Mouse (Mus musculus): ENCODE results near the gene Lmo3.

Lmo3 gene

DNA sequence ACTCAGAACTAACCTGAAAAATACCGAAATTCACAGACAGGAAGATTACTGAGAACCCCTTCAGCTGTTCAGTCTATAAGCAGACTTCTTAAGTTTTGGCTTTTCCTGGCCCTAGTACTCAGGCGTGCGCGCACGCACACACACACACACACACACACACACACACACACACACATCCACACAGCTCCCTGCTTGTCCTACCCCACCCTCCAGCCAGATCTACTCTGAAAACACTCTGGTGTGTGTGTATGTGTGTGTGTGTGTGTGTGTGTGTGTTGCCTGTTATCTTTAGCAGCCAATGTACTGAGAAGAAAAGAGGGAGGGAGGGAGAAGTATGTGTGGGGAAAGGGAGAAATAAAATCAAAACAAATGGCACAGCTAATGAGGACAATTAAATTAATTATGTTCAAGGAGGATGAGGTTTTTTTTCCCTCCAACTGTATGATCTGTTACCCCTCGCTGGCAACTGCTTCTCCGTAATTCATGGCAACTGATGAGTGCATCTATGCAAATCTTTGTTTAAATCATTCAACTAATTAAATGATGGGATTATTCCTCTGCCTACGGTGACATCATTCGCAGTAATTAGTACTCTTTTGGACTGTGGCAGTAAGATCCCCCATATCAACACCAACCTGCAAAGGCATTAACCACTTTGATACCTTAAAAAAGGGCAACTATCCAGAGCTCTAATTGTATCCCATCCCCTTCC, 157.1 kb downstream of the Lmo3 start:
- no peak for ATAC-seq (ENCODE audit: insufficient number of reproducible peaks, low FRiP score, low TSS enrichment)

DNA sequence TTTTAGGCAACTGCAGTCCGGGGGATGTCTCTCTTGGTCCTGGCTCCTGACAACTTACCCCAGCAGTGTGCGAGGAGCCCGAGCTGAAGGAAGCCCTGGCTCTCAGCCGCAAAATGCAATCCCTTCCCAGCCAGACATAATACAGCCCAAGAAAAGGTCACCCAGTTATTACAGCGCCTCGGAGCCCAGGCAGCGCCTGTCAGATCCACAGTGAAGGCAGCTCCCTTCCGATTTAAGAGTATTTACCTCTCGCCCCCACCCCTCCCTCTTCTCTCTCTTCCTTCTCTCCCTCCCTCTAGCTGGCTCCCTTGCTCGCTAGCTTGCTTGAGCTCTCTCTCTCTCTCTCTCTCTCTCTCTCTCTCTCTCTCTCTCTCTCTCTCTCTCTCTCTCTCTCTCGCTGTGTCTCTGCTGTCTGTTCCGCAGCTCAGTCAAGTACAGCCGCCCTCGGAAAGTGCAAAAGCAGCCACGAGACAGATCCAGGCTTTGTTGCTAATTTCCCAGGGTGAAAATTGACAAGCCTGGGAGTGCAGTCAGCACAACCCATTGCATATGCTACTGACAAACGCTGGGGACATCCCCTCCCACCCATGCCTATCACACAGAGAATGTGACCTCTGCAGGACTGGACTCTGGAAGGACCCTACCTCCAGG, 159.0 kb downstream of the Lmo3 start:
- no peak for ATAC-seq (ENCODE audit: insufficient number of reproducible peaks, low FRiP score, low TSS enrichment)

DNA sequence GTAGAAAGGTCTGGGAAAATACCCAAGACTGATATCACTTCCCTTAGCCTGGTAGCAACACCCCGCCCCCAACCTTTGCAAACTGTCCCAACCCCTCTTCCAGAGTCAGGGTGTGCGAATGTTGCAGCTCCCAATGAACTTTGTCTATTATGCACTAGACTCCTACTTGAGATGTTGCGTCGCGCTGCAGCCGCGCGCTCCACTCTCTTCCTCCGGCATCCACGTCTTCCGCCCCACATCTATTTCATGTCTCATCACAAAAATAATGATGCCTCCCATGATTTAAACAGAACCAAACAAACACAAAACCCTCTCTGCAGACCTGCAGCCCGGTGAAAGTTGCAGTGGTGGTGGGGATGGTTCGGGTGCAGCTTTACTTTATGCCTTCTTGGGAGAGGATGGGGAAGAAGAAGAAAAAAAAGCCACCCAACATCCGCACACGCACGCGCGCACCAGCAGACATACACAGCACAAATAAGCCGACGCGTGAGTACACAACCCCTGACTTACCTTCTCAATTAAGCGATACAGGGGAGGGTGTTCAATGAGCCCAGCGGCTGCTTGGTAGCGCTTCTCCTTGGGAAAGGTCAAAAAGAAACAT, 159.7 kb downstream of the Lmo3 start:
- no peak for ATAC-seq (ENCODE audit: insufficient number of reproducible peaks, low FRiP score, low TSS enrichment)

DNA sequence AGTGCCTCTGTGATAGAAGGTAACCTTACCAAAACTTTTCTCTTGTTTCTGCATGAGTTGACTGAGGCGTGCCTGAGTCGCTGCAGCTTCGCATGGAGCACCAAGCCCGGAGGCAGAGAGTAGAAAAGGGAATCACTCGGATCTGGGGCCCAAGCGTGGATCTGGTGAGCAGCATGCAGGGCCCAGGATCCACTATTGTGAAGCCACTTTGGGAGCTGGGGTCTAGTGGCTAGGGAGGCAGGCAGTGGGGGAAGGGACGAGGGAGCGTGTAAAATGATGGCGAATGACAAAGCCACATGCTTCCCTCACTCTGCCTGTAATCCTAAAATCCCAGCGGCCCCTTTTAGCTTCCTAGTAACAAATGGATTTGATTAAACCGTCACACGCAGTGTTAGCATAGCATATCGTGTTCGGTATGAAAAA, 160.6 kb downstream of the Lmo3 start:
- ATAC-seq (ENCODE audit: insufficient number of reproducible peaks, low FRiP score, low TSS enrichment), result no peak

DNA sequence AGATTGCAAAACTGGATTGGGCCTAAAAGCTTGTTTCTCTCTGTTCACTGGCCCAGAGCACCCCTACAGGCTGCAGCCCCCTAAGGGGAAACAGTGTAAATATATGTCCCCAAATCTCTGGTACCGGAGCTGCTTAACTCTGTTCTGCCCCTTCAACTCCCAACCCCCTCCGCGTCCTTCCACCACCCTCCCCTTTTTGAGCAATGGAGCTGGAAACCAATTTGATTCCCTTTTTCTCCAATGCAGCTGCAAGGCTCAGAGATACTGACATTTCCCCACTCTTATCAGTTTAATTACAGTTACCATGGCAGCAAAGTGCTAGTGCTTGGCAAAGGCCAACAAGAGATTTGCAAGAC, 161.3 kb downstream of the Lmo3 start:
- ATAC-seq (ENCODE audit: insufficient number of reproducible peaks, low FRiP score, low TSS enrichment), result no peak

DNA sequence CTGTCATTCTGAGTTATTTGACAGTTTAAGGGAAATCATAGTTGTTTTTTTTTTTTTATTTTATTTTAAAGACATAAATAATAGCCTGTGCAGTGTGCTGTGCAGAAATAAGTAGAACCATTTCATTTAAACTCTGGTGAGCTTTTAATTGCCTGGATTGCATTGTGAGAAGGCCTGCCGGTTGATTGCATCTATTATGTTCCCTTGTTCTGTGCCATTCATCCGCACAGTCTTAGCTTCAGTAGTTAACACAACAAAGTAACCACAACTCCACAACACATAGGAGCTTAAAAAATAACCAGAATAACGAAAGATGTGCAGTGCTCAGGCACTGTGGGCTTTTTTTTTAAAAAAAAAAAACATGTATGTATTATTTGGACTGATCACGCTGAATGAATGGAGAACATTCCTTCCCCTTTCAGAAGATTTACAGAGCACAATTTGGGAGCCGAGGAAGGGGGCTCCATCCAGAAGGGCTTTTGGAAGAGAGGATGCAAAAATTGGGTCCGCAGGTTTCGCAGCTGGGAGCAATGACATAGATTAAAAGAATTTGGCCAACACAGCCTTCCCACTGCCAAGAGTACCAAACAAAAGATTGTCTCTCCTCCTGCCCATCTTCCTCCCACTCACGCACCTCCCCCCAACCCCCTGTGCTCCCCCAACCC, 161.8 kb downstream of the Lmo3 start:
- ATAC-seq (ENCODE audit: insufficient number of reproducible peaks, low FRiP score, low TSS enrichment), result no peak

DNA sequence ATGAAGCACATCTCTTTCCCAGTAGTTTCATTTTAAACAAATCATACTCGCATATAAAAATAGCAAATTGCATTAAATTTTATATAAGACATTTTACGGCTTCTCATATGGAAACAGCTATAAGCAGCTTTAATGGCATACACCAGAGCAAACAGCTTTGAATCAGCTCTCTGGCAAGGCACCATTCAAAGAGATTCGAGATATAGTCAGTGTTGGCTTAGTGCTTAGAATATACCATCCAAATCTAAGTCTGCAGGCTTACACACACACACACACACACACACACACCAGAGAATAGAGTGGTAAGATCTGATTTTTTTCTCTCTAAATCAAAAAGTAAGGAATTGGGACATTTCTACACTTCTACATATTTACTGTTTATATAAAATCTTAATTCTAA, 169.7 kb downstream of the Lmo3 start:
- ATAC-seq (ENCODE audit: insufficient number of reproducible peaks, low FRiP score, low TSS enrichment), result no peak

DNA sequence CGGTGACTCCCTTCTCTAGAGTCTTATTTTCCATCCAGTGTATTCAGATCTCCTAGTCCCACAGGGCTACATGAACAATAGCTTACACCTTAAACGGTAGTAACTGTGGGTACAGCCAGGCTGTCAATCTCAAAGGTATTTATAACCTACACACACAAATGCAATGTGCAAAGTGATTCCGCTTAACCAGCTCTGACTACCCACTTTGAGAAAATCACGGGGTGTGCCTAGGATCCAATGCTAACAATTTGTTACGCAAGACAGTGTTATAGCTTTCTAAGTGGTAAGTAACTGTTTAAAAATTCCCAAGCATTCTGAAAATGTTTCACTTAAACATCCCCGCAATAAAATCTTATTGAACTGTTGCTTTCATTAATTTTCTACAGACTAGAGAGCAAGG, 179.7 kb downstream of the Lmo3 start:
- ATAC-seq (ENCODE audit: insufficient number of reproducible peaks, low FRiP score, low TSS enrichment), result no peak

DNA sequence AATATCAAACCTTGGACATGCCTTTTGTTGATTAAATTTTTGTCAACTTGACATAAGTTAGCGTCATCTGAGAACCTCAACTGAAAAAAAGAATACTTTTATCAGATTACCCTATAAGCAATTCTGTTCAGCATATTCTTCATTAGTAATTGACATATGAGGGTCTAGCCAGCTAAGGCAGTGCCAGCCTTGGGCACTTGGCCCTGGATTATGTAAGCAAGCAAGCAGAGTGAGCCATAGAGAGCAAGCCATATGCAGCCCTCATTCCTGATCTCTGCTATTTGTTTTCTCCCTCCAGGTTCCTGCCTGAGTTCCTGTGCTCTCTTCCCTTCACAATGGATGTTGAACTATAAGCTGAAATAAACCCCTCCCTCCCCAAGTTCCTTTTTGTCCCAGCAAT, 182.9 kb downstream of the Lmo3 start:
- no peak for ATAC-seq (ENCODE audit: insufficient number of reproducible peaks, low FRiP score, low TSS enrichment)

DNA sequence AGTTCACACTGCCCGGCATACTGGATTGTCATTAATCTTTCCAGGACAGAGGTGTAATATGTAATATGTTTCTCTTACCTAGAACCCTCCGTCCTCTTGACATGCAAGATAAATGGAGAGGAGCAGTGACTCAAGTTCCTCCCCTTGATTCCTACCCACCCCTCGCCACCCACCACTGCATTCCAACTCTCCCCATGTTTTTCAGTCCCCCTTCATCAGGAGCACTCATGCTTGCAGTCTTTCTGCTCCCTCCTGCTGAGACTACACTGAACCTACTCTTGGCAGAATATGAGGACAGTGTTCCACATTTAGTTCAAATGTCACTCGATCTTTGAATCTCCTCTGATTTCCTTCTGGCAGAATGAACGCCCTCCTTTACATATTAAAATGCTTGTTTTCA, 190.7 kb downstream of the Lmo3 start:
- no peak for ATAC-seq (ENCODE audit: insufficient number of reproducible peaks, low FRiP score, low TSS enrichment)

DNA sequence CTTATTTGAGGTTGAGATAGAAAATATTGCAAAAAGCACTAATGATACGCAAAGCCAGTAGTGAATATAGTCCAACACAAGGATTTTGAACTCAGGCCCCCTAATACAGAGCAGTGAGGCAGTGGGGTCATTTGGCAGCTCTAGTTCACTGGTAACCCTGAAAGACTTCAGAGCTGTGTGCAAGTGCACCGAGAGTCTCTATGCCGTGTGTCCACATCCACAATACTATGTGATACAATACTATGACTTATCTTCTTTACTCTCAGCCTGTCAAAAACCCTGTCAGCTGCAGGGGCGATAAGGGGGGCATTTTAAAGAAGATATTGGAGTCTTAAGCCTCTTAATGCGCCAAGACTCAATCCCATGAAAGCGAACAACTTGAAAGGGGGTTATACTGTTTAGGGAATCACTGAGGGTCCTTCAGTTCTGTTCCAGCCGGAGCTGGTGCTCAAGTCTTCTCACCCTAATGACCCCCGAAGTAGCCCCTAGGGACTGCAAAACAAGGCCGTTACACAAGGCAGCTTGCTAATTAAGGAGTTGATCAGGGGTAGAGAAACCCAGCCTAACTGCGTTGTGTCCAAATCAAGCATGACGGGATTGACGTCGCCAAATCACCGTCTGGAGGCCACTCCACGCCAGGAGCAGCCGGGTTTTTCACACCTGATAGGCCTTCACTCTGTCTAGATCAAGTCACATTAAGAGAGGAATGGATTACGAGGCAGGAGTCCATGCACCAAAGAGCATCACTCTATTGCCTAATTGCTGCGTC, 193.4 kb downstream of the Lmo3 start:
- ATAC-seq (ENCODE audit: insufficient number of reproducible peaks, low FRiP score, low TSS enrichment), result no peak

DNA sequence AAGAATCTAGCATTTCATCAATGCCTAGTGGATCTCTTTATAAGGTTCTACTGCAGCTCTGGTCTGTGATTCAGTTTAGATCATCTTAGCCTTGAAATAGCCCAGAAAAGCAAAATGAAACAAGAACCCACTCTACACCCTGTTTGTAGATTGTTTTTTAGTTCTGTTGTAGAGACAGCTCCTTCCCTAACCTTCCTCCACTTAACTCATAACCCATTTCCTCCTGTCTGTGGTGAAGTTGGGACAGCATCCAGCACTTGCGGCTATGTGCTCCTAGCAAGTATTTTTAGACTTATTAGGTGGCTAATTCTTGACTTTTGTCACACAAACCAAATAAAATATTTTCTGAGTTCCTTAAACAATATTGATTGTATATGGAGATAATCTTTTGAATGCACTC, 198.6 kb downstream of the Lmo3 start:
- no peak for ATAC-seq (ENCODE audit: insufficient number of reproducible peaks, low FRiP score, low TSS enrichment)

DNA sequence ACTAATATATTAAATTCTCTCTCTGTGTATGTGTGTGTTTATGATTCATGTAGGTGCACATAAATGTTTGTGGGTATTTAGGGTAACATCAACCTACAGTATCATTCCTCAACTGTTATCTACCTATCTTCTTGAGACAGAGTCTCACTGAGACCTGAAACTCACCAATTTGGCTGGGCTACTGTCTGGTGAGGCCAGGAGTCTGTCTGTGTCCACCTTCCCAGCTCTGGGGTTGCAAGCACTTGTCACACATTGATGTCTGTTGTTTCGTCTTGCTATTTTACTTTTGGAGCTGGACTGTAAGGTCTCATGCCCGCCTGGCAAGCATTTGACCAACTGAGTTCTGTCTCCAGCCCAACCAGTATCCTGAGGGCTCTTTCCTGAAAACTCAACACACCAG, 210.6 kb downstream of the Lmo3 start:
- ATAC-seq (ENCODE audit: insufficient number of reproducible peaks, low FRiP score, low TSS enrichment), result no peak

DNA sequence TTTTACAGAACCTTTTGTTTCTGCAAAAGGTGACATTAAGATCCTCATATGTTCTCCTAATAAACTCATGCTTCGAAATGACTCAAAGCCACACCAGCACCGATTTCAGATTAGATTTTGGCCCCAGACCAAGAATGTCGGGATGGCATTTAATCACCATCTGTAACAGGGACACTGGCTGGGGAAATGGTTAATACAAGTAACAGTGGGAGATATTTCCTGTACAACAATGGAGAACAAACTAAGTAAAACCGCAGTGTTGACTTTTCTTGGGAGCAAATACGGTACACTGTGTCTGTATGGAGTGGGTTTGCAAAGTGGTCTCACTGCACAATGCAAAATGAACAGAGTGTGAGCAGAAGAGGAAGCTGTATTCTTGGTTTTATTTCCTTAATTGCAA, 217.7 kb downstream of the Lmo3 start:
- ATAC-seq (ENCODE audit: insufficient number of reproducible peaks, low FRiP score, low TSS enrichment), result no peak

DNA sequence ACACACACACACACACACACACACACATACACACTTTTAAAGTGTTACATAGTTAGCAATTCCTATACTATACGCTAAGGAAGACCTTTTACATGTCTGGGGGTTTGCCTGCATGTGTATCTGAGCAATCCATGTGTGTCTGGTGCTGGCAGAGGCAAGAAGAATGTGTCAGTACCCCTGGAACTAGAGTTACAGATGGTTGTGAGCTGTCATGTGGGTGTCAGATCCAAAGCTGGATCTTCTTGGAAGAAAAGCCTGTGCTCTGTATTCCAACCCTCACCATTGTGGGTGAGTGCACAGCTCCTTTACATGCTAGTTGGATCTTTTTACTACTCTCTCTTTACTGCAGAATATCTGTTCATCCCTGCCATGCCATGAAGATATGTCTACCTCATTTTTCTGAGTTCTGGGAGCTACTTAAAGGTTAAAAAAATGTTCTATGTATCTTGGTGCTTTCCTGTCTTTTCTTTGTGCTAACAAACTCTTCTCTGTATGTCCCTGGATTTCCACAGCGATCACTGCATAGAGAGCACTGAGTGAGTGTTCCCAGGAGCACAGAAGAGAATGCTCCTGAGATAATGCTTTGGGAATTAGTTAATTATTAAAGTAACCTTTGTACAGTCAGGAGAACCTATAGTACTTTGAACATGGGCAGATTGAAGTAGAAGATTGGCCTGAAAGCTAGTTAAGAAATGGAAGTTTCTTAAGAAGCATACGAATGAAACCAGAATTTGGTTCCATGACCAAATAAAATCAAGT, 231.0 kb downstream of the Lmo3 start:
- no peak for ATAC-seq (ENCODE audit: insufficient number of reproducible peaks, low FRiP score, low TSS enrichment)

DNA sequence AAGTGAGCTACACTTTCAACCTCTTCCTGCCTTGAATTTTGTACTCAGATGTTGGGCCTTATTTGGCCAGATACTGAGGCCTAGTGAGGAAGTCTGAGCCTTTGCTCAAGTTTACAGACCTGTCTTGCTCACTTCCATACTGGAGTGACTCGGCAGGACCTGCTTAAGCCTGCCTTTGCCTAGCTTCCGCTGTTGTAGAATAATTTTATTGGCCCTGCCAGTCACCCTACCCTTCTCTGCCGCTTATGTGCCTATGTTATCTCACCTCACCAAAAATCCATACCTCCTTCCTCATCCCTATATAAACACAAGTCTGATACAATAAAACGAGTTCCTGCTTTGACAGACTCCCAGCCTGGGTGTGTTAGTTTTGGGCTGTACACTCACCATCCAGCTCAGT, 235.2 kb downstream of the Lmo3 start:
- ATAC-seq (ENCODE audit: insufficient number of reproducible peaks, low FRiP score, low TSS enrichment), result no peak

DNA sequence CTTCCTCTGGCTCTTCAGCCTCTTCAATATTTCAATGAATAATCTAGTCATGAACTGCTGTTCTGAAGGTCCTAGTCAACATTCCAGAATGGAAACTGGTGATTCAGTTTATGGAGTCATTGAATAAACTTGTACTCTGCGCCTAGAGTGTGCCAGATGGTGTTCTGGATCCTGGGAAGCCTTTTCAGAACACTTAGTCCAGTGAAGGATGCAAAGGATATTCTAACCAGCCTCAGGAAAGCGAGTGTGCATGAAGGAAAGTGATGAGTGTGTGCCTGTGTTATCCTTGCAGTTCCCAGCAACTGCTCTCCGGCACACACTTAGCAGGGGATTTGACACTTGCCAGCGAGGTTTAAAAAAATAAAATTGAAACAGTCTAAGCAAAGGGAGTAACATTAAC, 245.9 kb downstream of the Lmo3 start:
- no peak for ATAC-seq (ENCODE audit: insufficient number of reproducible peaks, low FRiP score, low TSS enrichment)

DNA sequence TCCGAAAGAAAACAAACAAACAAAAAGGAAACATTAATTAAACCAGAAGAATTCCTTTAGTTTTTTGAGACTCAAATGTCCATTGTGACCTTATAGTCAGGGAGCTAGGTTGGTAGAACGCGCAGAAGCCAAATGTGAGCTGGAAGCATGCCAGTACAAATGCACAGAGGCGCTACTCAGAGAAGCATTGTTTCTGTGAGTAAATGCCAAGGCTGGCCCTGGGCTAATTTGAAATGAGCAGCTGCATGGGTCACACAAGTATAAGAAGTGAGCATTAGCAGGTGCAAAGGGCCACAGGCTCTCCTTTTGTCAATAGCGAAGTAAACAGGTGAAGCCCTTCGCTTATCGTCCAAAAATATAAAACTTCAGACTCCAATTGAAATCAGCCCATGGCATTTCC, 247.8 kb downstream of the Lmo3 start:
- ATAC-seq (ENCODE audit: insufficient number of reproducible peaks, low FRiP score, low TSS enrichment), result no peak

DNA sequence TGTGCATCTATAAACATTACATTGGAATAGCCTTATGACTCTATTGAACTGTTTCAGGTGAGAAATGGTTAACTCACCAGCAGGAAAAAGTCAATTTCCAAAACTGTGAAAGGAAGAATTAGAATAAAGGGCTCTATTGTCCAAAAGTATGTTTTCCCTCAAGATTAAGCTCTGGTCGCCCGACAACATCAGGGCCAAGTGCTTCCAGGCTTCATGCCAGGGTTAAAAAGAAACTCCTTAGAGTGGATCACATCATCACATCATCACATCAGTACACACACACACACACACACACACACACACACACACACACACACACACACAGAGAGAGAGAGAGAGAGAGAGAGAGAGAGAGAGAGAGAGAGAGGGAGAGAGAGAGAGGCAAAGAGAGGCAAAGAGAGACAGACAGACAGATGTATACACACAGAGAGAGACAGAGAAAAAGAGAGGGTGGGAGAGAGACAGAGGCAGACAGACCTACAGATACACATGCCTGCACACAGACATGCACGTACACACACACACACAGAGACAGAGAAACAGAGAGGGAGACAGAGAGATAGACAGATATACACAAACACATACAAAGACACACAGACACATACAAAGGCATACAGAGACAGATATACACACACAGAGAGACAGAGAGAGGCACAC, 255.9 kb downstream of the Lmo3 start:
- no peak for ATAC-seq (ENCODE audit: insufficient number of reproducible peaks, low FRiP score, low TSS enrichment)

DNA sequence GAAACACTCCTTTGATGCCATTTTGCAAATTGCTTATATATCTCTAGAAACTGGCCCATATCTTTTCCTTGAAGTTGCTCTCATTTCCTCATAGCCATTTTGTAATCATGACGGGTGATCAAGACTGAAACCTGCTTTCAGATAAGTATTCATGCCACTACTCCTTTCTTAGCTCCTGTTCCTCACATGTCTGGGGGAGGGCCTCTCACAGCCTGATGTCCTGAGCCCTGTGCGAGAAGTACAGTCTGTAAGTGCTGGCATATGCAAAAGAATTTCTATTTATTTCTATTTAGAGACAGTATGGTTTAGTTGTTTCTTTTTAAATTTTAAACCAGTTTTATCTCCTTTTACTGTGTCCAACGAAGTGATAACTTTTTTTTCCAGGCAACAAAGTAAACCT, 256.6 kb downstream of the Lmo3 start:
- no peak for ATAC-seq (ENCODE audit: insufficient number of reproducible peaks, low FRiP score, low TSS enrichment)
